Mouse (Mus musculus) liver, postnatal 0 days (tissue): ENCODE results near the gene Ltbp2.

Experiments
- CTCF ChIP-seq: sonication (generic); IDR thresholded peaks from 2 replicates; pipeline ENCODE4 v1.5.1; 2016; ENCODE audit warnings: antibody characterized with exemption, low read depth
- EP300 ChIP-seq: IDR thresholded peaks from 2 replicates; pipeline ENCODE4 v1.6.1; 2016; ENCODE audit warnings: antibody characterized with exemption, low read depth, mild to moderate bottlenecking

DNA sequence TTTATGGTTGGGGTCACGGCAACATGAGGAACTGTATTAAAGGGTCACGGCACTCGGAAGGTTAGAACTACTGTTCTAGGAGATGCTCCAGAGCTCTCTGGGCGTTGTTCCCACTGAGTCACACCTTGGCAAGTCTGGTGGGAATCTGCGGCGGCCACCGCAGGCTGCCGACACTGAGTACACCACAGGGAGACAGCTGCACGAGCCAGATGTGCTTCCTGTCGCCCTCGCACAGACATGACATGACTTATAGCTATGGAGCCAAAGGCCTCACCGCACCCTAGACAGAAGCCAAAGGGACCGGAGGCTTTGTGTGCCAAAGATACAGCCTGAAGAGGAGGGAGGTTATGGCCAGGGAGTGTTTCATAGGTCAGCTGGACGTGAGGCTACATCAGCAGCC lies 125.7 kb downstream of the Ltbp2 start:
- no peak for TF ChIP-seq CTCF
- no peak for TF ChIP-seq EP300
